Mouse (Mus musculus): Measurements from ENCODE around the gene Tenm3. TPM values are rescaled to one million over a fixed set of nuclear protein-coding genes. Genes with fewer than 3 reads are reported as not detected.

Tenm3 gene
- polyA plus RNA-seq, 1 experiment from 2014 or later = 7.0 TPM

DNA sequence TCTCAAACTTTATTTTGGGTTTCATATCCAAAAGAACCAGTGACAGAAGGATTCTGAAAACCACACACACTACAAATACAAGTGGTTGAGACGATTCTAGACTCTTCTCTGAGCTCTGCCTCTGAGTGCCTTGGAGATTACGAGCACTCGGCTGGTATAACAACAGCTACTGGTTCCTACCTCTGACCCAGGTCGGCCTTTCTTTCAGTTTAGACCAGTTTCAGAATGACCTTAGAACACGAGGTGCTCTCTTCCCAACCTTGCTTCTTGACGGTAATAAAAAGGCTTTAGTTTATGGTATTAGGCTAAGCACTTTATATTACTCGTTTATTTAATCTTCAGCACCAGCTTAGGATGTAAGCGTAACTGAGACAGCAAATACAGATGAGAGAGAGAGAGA lies 528.1 kb downstream of the Tenm3 start:
- ATAC-seq (ENCODE audit: extremely low read depth, insufficient number of reproducible peaks, low FRiP score, low TSS enrichment) = no peak
- Histone ChIP-seq H3K9ac (no peak overlapping the region), H3K4me2 (no peak overlapping the region), H3K27me3 (replicated peaks) (no peaks in the 10 kb centered on the region), H3K4me3 (no peak overlapping the region), H3K36me3 (no peaks in the 10 kb centered on the region), H3K9me3 (no peaks in the 10 kb centered on the region), H3K27ac (replicated peaks) (no peak overlapping the region), H3K4me1 (peaks cover 9% of the 10 kb centered on the region)
- WGBS = 81% methylated on average over 8 of the region's 8 CpGs

- Histone ChIP-seq H3K27ac (replicated peaks) (no peak overlapping the region), H3K36me3 (no peaks in the 10 kb centered on the region), H3K9ac (no peak overlapping the region), H3K9me3 (no peaks in the 10 kb centered on the region), H3K27me3 (replicated peaks) (no peaks in the 10 kb centered on the region), H3K4me1 (peaks cover 23% of the 10 kb centered on the region), H3K4me3 (no peak overlapping the region), H3K4me2 (no peak overlapping the region)
- 80% methylated on average over 5 of the region's 5 CpGs for WGBS
- ATAC-seq (ENCODE audit: extremely low read depth, insufficient number of reproducible peaks, low FRiP score, low TSS enrichment) = no peak
These were observed 529.8 kb downstream of the Tenm3 start for GRCm38 (mm10) chr8:48313985-48314368.

DNA sequence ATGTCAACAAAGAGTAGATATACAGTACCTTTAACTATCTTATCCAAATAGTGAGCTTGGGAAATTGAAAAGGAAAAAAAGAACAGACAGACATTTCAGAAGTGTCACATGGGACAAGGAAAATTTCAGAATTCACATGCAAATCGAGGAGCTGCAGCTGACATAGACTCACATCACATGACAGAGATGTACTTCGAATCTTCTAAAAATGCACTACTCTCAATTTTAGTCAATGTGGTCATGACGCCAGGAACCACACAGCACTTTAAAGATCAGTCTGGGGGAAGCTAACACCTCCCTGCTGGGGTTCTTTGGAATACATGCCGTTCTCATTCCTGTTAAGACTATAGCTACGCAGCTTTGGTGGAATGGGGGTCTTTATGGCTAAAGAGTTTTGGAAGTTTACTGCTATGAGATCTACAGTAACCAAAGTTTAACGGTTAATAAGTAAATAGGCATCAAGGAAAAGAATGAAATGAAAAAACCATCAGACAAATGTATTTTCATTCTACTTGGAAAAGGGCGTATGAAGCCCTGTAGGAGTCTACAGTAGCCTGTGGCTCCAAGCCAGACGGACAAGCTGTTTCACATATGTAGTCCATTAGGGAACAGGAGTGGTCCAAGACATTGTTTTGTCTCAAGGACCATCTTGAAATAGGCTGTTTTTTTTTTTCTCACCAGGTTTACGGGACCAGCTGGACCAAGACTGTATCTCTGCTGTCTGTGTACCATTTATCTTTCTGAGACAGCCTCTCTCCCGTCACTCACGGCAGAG lies 530.4 kb downstream of the Tenm3 start:
- Histone ChIP-seq H3K9ac (no peak overlapping the region), H3K4me1 (peaks cover 27% of the 10 kb centered on the region), H3K4me3 (no peak overlapping the region), H3K36me3 (no peaks in the 10 kb centered on the region), H3K27ac (replicated peaks) (no peak overlapping the region), H3K27me3 (replicated peaks) (no peaks in the 10 kb centered on the region), H3K4me2 (no peak overlapping the region), H3K9me3 (no peaks in the 10 kb centered on the region)
- 80% methylated on average over 11 of the region's 11 CpGs for WGBS
- ATAC-seq (ENCODE audit: extremely low read depth, insufficient number of reproducible peaks, low FRiP score, low TSS enrichment) = no peak

- no peak overlapping the region for H3K4me3 ChIP-seq
- no peak for ATAC-seq (ENCODE audit: extremely low read depth, insufficient number of reproducible peaks, low FRiP score, low TSS enrichment)
- H3K27me3 ChIP-seq (replicated peaks) = no peaks in the 10 kb centered on the region
- WGBS = 48% methylated on average over 3 of the region's 3 CpGs
- H3K36me3 ChIP-seq = no peaks in the 10 kb centered on the region
- no peak overlapping the region for H3K4me2 ChIP-seq
- no peak overlapping the region for H3K9ac ChIP-seq
- H3K4me1 ChIP-seq = peaks cover 27% of the 10 kb centered on the region
- H3K27ac ChIP-seq (replicated peaks) = no peak overlapping the region
- H3K9me3 ChIP-seq = no peaks in the 10 kb centered on the region
These were observed 532.0 kb downstream of the Tenm3 start for GRCm38 (mm10) chr8:48311706-48312105.

- WGBS = 54% methylated on average over 10 of the region's 10 CpGs
- ATAC-seq (ENCODE audit: extremely low read depth, insufficient number of reproducible peaks, low FRiP score, low TSS enrichment) = no peak
These were observed 533.4 kb downstream of the Tenm3 start for GRCm38 (mm10) chr8:48310240-48310849.

GRCm38 (mm10) chr8:48309191-48309987 lies 534.4 kb downstream of the Tenm3 start:
- Histone ChIP-seq H3K36me3 (no peaks in the 10 kb centered on the region), H3K4me3 (no peak overlapping the region), H3K27me3 (replicated peaks) (no peaks in the 10 kb centered on the region), H3K4me2 (0 out of 2 replicates have a peak overlapping the region, but pooled peaks have one; percentile 2), H3K9ac (no peak overlapping the region), H3K4me1 (peaks cover 27% of the 10 kb centered on the region), H3K27ac (replicated peaks) (peak overlapping the region; percentile 29; the same call in 1 of the 2 replicates), H3K9me3 (no peaks in the 10 kb centered on the region)
- 42% methylated on average over 16 of the region's 16 CpGs for WGBS
- no peak for ATAC-seq (ENCODE audit: extremely low read depth, insufficient number of reproducible peaks, low FRiP score, low TSS enrichment)

More at GRCm38 (mm10) chr8:48310240-48310849, 533.4 kb downstream of the Tenm3 start:
- Histone ChIP-seq H3K9me3 (no peaks in the 10 kb centered on the region), H3K9ac (no peak overlapping the region), H3K27ac (replicated peaks) (no peak overlapping the region), H3K4me3 (no peak overlapping the region), H3K4me2 (no peak overlapping the region), H3K4me1 (peaks cover 27% of the 10 kb centered on the region), H3K27me3 (replicated peaks) (no peaks in the 10 kb centered on the region), H3K36me3 (no peaks in the 10 kb centered on the region)

DNA sequence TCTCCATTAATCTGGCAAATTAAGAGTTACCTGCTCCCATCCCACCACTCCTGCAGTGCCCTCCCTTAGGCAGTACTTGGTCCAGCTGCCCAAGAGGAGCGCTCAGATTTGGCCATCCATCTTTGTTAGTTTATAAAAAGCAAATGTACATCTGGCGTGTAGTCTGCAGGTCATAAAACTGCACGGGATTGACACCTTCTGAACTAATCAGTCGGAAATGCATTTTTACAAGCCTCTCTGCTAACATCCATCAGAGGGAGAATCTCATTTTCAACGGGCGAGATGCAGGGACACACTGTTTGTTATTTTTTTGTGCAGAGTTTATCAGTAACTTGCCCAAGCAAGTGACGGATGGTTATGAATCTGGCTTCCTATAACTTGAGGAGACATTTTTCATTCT lies 539.5 kb downstream of the Tenm3 start:
- H3K9ac ChIP-seq = no peak overlapping the region
- no peak for ATAC-seq (ENCODE audit: extremely low read depth, insufficient number of reproducible peaks, low FRiP score, low TSS enrichment)
- no peaks in the 10 kb centered on the region for H3K9me3 ChIP-seq
- 65% methylated on average over 7 of the region's 7 CpGs for WGBS
- H3K36me3 ChIP-seq = peaks cover 3% of the 10 kb centered on the region
- H3K4me2 ChIP-seq = no peak overlapping the region
- no peaks in the 10 kb centered on the region for H3K27me3 ChIP-seq (replicated peaks)
- H3K27ac ChIP-seq (replicated peaks) = no peak overlapping the region
- no peak overlapping the region for H3K4me3 ChIP-seq
- peaks cover 7% of the 10 kb centered on the region for H3K4me1 ChIP-seq

GRCm38 (mm10) chr8:48300613-48301037 lies 543.1 kb downstream of the Tenm3 start:
- H3K4me3 ChIP-seq = no peak overlapping the region
- 71% methylated on average over 12 of the region's 12 CpGs for WGBS
- no peak overlapping the region for H3K9ac ChIP-seq
- no peak overlapping the region for H3K27ac ChIP-seq (replicated peaks)
- H3K9me3 ChIP-seq = no peaks in the 10 kb centered on the region
- H3K4me1 ChIP-seq = no peaks in the 10 kb centered on the region
- no peaks in the 10 kb centered on the region for H3K27me3 ChIP-seq (replicated peaks)
- no peak overlapping the region for H3K4me2 ChIP-seq
- ATAC-seq (ENCODE audit: extremely low read depth, insufficient number of reproducible peaks, low FRiP score, low TSS enrichment) = no peak
- H3K36me3 ChIP-seq = peaks cover 25% of the 10 kb centered on the region

DNA sequence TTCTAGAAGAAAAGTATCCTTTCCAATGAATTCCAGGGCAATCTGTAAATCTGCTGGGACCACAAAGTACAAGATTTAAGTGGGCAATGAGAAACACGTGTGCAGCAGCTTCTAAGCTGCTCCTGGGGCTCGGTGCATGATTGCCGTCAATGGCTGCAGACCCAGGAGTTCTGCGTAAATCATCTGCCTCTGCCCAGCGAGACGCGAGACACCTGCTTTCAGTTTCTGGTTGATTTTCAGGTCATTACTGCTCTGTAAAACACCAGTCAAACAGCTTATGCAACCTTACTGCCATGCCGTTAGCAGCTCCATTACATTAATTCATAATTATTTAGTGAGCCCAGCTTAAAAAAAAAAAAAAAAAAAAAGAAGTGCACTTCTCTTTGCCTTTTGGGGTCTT lies 543.7 kb downstream of the Tenm3 start:
- Histone ChIP-seq H3K9ac (no peak overlapping the region), H3K4me1 (no peaks in the 10 kb centered on the region), H3K4me3 (no peak overlapping the region), H3K27me3 (replicated peaks) (no peaks in the 10 kb centered on the region), H3K4me2 (no peak overlapping the region), H3K9me3 (no peaks in the 10 kb centered on the region), H3K27ac (replicated peaks) (no peak overlapping the region), H3K36me3 (peaks cover 31% of the 10 kb centered on the region)
- ATAC-seq (ENCODE audit: extremely low read depth, insufficient number of reproducible peaks, low FRiP score, low TSS enrichment) = no peak
- 76% methylated on average over 8 of the region's 8 CpGs for WGBS

- H3K4me2 ChIP-seq = no peak overlapping the region
- H3K9me3 ChIP-seq = no peaks in the 10 kb centered on the region
- no peak overlapping the region for H3K4me3 ChIP-seq
- 77% methylated on average over 12 of the region's 12 CpGs for WGBS
- ATAC-seq (ENCODE audit: extremely low read depth, insufficient number of reproducible peaks, low FRiP score, low TSS enrichment) = no peak
- no peak overlapping the region for H3K27ac ChIP-seq (replicated peaks)
- H3K36me3 ChIP-seq = peaks cover 32% of the 10 kb centered on the region
- no peak overlapping the region for H3K9ac ChIP-seq
- no peaks in the 10 kb centered on the region for H3K4me1 ChIP-seq
- H3K27me3 ChIP-seq (replicated peaks) = no peaks in the 10 kb centered on the region
These were observed 544.4 kb downstream of the Tenm3 start for GRCm38 (mm10) chr8:48299341-48299740.

- H3K9ac ChIP-seq = no peak overlapping the region
- no peak overlapping the region for H3K27ac ChIP-seq (replicated peaks)
- H3K36me3 ChIP-seq = peaks cover 53% of the 10 kb centered on the region
- no peak for ATAC-seq (ENCODE audit: extremely low read depth, insufficient number of reproducible peaks, low FRiP score, low TSS enrichment)
- no peak overlapping the region for H3K4me3 ChIP-seq
- no peak overlapping the region for H3K4me2 ChIP-seq
- H3K9me3 ChIP-seq = no peaks in the 10 kb centered on the region
- WGBS = 84% methylated on average over 7 of the region's 7 CpGs
- no peaks in the 10 kb centered on the region for H3K4me1 ChIP-seq
- H3K27me3 ChIP-seq (replicated peaks) = no peaks in the 10 kb centered on the region
These were observed 547.4 kb downstream of the Tenm3 start for GRCm38 (mm10) chr8:48296371-48296770.
